Mouse (Mus musculus) heart, adult 2 months (tissue): ENCODE results near the gene Grin3b. TPM values are rescaled to one million over a fixed set of nuclear protein-coding genes. Genes with fewer than 3 reads are reported as not detected.

Experiments
- DNase-seq, 2 experiments: peaks; one replicate each; pipeline ENCODE4 v3.0.0; 2021
- H3K27ac ChIP-seq: fragments of 200-600 bp; 2 replicates; pipeline ENCODE4 v1.8.1; 2022
- H3K27me3 ChIP-seq: fragments of 200-500 bp; 2 replicates; pipeline ENCODE4 v1.6.1; 2012; ENCODE audit warnings: mild to moderate bottlenecking, low read length, inconsistent platforms, mixed read lengths; ENCODE audit not compliant: control insufficient read depth, insufficient read depth
- H3K36me3 ChIP-seq: fragments of 200-500 bp; 2 replicates; pipeline ENCODE4 v1.6.1; 2012; ENCODE audit warnings: low read length, inconsistent platforms; ENCODE audit not compliant: control insufficient read depth, insufficient read depth
- H3K4me1 ChIP-seq: fragments of 200-500 bp; 2 replicates; pipeline ENCODE4 v1.6.1; 2011; ENCODE audit warnings: low read length; ENCODE audit not compliant: control insufficient read depth, insufficient read depth
- H3K4me3 ChIP-seq: fragments of 200-600 bp; 2 replicates; pipeline ENCODE4 v1.8.1; 2022
- H3K79me2 ChIP-seq: fragments of 200-500 bp; replicated peaks from 2 replicates; pipeline ENCODE4 v1.6.1; 2012; ENCODE audit warnings: mild to moderate bottlenecking, inconsistent platforms, low read length, moderate library complexity, mixed read lengths; ENCODE audit not compliant: control insufficient read depth, insufficient read depth
- H3K9ac ChIP-seq: fragments of 200-500 bp; 2 replicates; pipeline ENCODE4 v1.6.1; 2012; ENCODE audit warnings: low read depth, mild to moderate bottlenecking, control low read depth, inconsistent platforms, low read length, mixed read lengths
- CTCF ChIP-seq: fragments of 200-600 bp; IDR thresholded peaks from 2 replicates; pipeline ENCODE4 v1.8.1; 2022; ENCODE audit warnings: antibody characterized with exemption, mild to moderate bottlenecking, moderate library complexity
- EP300 ChIP-seq: fragments of 200-500 bp; IDR thresholded peaks from 2 replicates; pipeline ENCODE4 v1.6.1; 2011; ENCODE audit warnings: low read depth, low read length, control low read depth; ENCODE audit not compliant: insufficient read depth
- POLR2A ChIP-seq: fragments of 200-500 bp; IDR thresholded peaks from 2 replicates; pipeline ENCODE4 v1.6.1; 2011; ENCODE audit warnings: mild to moderate bottlenecking, low read depth, low read length, control low read depth; ENCODE audit not compliant: insufficient read depth
- WGBS: fragments of 180-500 bp; shearing (Covaris S2); methylation state at CpG from one replicate; pipeline ENCODE4 v1.1.7; 2018; 5-methylcytosine and 5-hydroxymethylcytosine counted together
- intact Hi-C: fragments of 180-260 bp; cut with DNase I; formaldehyde crosslinking; loops from one replicate; pipeline ENCODE4 v1.15.1; 2025
- polyA plus RNA-seq: library from polyadenylated mRNA; depleted of rRNA; stranded (reverse); fragments of >200 nt; gene quantifications from 2 replicates; pipeline ENCODE4 v1.2.3, GENCODE M21; 2012
- total RNA-seq, 2 experiments: library from RNA; stranded (reverse); gene quantifications; 2 replicates each; pipeline ENCODE4 v1.2.3; 2021

The Grin3b gene
- total and polyA plus RNA-seq, 3 experiments, result 0.20 to 0.31 (median 0.29) TPM

DNA sequence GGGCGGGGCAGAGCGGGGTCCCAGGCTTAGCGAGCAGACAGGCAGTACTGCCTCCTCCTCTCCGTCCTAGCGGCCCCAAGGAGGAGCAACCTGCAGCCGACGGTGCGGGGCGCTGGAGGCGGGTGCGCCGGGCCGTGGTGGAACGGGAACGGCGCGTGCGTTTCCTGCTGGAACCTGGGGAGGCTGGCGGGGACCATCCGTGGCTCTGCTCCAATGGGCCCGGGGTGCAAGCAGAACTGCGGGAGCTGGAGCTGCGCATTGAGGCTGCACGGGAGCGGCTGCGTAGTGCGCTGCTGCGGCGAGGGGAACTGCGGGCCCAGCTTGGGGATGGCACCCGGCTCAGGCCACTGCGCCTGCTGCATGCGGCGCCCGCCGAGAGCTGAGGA is 6.2 kb downstream of the Grin3b start:
- no peak overlapping the region for H3K4me3 ChIP-seq
- H3K4me1 ChIP-seq, result no peaks in the 10 kb centered on the region; the same call in 1 of the 2 replicates
- H3K27me3 ChIP-seq, result no peaks in the 10 kb centered on the region
- intact Hi-C loops, result no loop called here
- H3K79me2 ChIP-seq, result 0 out of 2 replicates have a peak, but pooled peaks cover 3% of the 10 kb centered on the region
- H3K9ac ChIP-seq, result no peak overlapping the region
- no peak overlapping the region for H3K27ac ChIP-seq
- DNase-seq, result no peak
- WGBS, result 86% methylated on average over 36 of the region's 36 CpGs
- no peaks in the 10 kb centered on the region for H3K36me3 ChIP-seq
- TF ChIP-seq CTCF (no peak), POLR2A (no peak), EP300 (no peak)

DNA sequence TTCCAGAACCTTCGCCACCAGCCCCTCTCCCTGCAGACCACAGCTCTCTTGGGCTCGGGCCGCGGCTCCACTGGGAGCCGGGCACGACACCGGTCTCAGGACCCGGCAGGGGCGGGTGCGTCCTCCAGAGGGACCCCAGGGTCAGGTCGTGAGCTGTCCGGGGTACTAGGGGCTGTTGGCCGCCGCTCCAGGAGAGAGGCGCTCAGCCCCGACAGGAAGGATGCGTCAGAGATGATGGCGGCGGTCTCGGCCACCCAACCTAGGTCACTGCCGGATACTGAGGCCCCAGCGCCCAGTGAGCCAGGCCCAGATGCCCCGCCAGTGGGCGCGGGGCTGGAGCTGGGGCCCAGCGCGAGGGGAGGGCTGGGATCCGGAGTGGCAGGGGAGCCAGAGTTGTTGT is 6.8 kb downstream of the Grin3b start:
- Histone ChIP-seq H3K36me3 (no peaks in the 10 kb centered on the region), H3K4me1 (no peaks in the 10 kb centered on the region; the same call in 1 of the 2 replicates), H3K9ac (no peak overlapping the region), H3K4me3 (no peak overlapping the region), H3K27me3 (no peaks in the 10 kb centered on the region), H3K79me2 (0 out of 2 replicates have a peak, but pooled peaks cover 3% of the 10 kb centered on the region), H3K27ac (no peak overlapping the region)
- no peak for TF ChIP-seq EP300
- TF ChIP-seq CTCF, result no peak
- no peak for TF ChIP-seq POLR2A
- DNase-seq, result no peak
- 87% methylated on average over 28 of the region's 28 CpGs for WGBS
- intact Hi-C loops, result no loop called here

DNA sequence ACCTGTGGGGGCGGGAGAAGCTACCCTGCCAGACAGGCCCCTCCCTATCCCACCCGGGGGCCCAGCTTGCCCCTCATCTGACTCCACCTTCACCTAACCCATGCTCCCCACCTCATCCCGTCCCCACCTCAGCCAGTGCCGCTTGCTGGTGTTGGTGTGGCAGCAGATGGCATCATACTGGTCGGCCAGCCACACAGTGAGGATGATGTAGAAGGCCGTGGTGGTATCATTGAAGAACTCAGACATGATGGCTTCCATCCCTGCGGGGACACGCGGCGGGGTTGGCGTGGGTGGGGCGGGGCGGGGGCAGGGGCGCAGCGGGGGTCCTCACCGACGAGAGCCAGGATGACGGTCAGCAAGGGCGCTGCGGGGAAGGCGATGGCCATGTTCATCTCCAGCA is 7.5 kb downstream of the Grin3b start:
- no peak for DNase-seq
- Histone ChIP-seq H3K27me3 (no peaks in the 10 kb centered on the region), H3K4me1 (peaks cover 3% of the 10 kb centered on the region; the same call in 1 of the 2 replicates), H3K9ac (no peak overlapping the region), H3K27ac (no peak overlapping the region), H3K79me2 (peaks cover 3% of the 10 kb centered on the region; the same call in 1 of the 2 replicates), H3K36me3 (no peaks in the 10 kb centered on the region), H3K4me3 (no peak overlapping the region)
- no peak for TF ChIP-seq POLR2A
- no peak for TF ChIP-seq EP300
- TF ChIP-seq CTCF, result no peak
- intact Hi-C loops, result no loop called here
- WGBS, result 94% methylated on average over 21 of the region's 21 CpGs

DNA sequence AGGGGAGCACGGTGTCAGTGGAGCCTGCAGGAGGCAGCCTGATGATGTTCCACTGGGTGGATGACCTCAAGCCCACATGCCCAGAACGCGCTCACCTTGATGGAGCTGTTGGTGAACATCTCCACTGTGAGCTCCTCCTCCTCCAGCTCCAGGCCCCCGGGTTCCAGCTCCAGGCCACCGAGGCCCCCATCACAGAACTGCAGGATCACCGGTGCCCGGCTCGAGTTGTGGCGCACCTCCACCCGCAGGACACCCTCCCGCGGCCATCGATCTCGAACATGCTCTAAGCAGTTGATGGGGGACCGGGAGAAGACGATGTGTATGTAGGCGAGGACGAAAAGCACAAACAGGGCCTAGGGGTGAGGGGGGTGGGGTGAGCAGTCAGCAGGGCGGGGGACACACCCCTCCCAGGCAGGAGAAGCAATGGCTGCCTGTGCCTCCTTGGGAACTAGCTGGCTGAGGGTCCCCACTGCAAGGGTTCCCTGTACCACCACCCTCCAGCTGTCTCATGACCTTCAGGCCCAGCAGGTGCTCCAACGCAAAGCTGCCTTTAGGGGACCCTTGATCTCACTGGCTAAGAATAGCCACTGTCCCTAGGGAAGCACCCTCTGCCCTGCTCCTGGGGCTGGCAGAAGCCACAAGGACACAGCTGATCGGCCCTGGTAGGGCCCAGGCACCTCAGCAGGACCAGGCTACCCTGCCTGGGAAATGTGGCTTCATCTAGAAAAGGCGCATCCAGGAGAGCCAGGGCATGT is 9.1 kb downstream of the Grin3b start:
- no peak overlapping the region for H3K4me3 ChIP-seq
- no peaks in the 10 kb centered on the region for H3K36me3 ChIP-seq
- H3K9ac ChIP-seq, result no peak overlapping the region
- WGBS, result 85% methylated on average over 22 of the region's 22 CpGs
- intact Hi-C loops, result loop anchor here (10.0 kb wide), 1 partner anchor 285 kb away; the partner anchor contains the start of genes Dazap1 and Gamt
- peak in 1 of 2 experiments; percentile 64 for DNase-seq
- H3K4me1 ChIP-seq, result peaks cover 6% of the 10 kb centered on the region
- H3K27me3 ChIP-seq, result no peaks in the 10 kb centered on the region
- TF ChIP-seq POLR2A (no peak), CTCF (no peak)
- H3K79me2 ChIP-seq, result peaks cover 5% of the 10 kb centered on the region
- H3K27ac ChIP-seq, result peak overlapping the region; percentile 71

DNA sequence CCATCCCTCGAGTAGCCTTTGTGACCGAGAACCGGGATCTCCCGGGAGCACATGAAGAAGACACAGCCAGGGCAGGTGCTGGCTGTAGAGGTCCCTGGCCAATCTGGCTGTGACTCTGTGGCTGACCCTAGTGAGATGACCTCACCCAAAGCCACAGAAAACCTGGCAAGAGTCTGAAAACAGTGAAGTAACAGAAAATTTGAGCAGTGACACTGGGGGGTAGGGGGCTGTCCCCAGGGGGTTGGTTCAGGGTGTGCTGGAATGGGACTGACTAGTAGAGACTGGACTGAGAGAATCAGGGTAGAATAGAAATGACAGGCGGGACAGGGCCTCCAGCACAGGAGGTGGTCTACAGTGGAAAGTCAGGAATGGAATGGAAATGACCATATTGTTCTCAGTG is 12.7 kb downstream of the Grin3b start:
- intact Hi-C loops, result loop anchor here (1.0 to 10.0 kb wide), 2 partner anchors 23 to 282 kb away; partner anchors contain the start of genes Dazap1, Gamt and Wdr18
- WGBS, result 42% methylated on average over 5 of the region's 5 CpGs
- Histone ChIP-seq H3K27me3 (no peaks in the 10 kb centered on the region), H3K36me3 (no peaks in the 10 kb centered on the region), H3K79me2 (peaks cover 5% of the 10 kb centered on the region), H3K4me1 (peaks cover 18% of the 10 kb centered on the region), H3K27ac (peak overlapping the region; percentile 89), H3K4me3 (peak overlapping the region; percentile 75), H3K9ac (peak overlapping the region; percentile 87)
- TF ChIP-seq POLR2A, result no peak
- TF ChIP-seq CTCF, result no peak
- TF ChIP-seq EP300, result no peak
- DNase-seq, result no peak

DNA sequence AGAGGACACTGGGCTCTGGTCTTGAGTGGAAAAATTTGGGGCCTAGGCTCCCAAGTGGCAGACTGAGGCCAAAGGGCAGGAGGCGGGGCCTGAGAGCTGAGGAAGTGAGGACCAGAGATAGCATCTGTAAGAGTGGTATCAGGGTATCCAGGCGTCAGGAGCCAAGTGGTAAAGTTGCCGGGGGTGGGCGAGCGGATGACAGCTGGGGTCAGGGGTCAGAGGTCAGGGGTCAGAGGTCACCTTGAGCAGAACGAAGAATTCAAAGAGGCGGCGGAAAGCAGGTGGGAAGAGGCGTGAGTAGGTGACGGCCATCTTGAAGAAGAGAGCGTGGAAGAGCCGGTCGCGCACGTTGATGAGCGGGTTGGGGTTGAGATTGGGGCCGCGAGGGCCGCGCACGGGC is 13.2 kb downstream of the Grin3b start:
- Histone ChIP-seq H3K79me2 (peaks cover 5% of the 10 kb centered on the region), H3K27ac (peak overlapping the region; percentile 89), H3K36me3 (no peaks in the 10 kb centered on the region), H3K4me1 (peaks cover 18% of the 10 kb centered on the region), H3K27me3 (no peaks in the 10 kb centered on the region), H3K4me3 (peak overlapping the region; percentile 75), H3K9ac (peak overlapping the region; percentile 87)
- TF ChIP-seq POLR2A (no peak), CTCF (no peak), EP300 (0 out of 2 replicates have a peak, but pooled peaks have one; percentile 16)
- intact Hi-C loops, result loop anchor here (1.0 to 10.0 kb wide), 4 partner anchors 23 to 281 kb away; partner anchors contain the start of genes Arid3a, Dazap1, Gamt and Wdr18
- DNase-seq, result peak; percentile 75 to 76
- WGBS, result 2% methylated on average over 12 of the region's 21 CpGs
